Mouse (Mus musculus): ENCODE data around the gene Zmynd8. TPM values are rescaled to one million over a fixed set of nuclear protein-coding genes. Genes with fewer than 3 reads are reported as not detected.

Gene Zmynd8
- polyA plus RNA-seq, 1 experiment from 2014 or later, result 35.7 TPM

DNA sequence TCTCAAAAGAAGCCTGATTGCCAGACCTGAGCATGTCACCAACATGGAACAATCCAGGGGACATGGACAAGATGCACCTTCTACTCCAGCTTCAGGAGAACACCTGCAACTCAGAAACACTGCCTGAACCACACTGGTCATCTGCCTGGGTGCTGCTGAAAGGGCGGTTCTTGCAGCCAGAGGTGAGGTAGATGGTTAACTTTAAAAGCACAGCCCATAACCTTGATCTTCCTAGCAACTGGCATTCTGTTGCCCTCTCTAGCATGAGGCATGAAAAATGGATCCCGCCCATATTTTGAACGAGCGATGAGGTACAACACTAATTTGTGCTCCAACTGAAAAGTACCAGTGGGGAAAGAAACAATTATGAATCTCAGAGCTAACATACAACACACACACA is 21.6 kb downstream of the Zmynd8 start:
- Histone ChIP-seq H3K9me3 (replicated peaks) (no peaks in the 10 kb centered on the region), H3K9ac (peak overlapping the region; percentile 40; the same call in 1 of the 2 replicates), H3K4me3 (no peak overlapping the region), H3K4me2 (0 out of 2 replicates have a peak overlapping the region, but pooled peaks have one; percentile 24), H3K27ac (no peak overlapping the region), H3K27me3 (replicated peaks) (no peaks in the 10 kb centered on the region), H3K36me3 (peaks cover 98% of the 10 kb centered on the region), H3K4me1 (peaks cover 93% of the 10 kb centered on the region)
- 78% methylated on average over 4 of the region's 4 CpGs for WGBS (ENCODE audit: insufficient replicate concordance)
- ATAC-seq, result no peak

DNA sequence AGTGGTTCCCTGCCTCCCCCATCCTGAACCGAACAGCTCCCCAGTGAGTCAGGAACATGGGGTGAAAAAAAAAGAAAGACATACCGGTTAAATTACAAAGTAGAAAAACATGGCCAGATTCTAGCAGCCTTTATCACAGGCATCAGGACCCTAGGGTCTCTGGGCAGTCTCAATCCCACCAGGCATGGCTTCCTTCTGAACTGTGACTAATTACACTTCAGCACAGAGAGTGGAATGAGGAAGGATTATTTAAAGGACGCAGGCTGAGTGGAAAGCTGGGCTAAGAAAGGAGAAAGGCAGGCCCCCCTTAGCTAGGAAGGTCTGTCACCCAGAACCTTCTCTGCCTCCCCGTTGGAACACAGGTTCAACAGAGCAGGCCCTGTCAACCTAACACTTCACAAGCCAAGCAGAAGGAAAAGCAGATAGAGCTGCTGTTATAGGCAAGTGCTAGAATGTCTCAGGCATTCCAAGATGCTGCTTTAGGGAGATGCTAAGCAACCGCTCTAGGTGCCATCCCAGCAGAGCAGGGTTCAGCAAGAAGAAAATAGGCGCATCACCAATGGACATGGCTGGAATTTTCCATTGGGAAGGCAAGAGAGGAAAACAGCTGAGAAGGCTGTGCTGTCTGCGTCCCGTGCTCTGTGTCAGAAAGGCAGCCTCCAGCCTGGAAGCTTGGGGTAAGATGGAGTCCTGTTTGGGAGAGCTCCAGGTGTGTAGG is 22.5 kb downstream of the Zmynd8 start:
- Histone ChIP-seq H3K27me3 (replicated peaks) (no peaks in the 10 kb centered on the region), H3K36me3 (peaks cover 98% of the 10 kb centered on the region), H3K27ac (peak overlapping the region; percentile 57; the same call in 1 of the 2 replicates), H3K4me1 (peaks cover 87% of the 10 kb centered on the region), H3K4me3 (no peak overlapping the region), H3K9me3 (replicated peaks) (no peaks in the 10 kb centered on the region), H3K9ac (peak overlapping the region; percentile 19), H3K4me2 (no peak overlapping the region)
- ATAC-seq, result no peak
- WGBS (ENCODE audit: insufficient replicate concordance), result 67% methylated on average over 8 of the region's 8 CpGs

DNA sequence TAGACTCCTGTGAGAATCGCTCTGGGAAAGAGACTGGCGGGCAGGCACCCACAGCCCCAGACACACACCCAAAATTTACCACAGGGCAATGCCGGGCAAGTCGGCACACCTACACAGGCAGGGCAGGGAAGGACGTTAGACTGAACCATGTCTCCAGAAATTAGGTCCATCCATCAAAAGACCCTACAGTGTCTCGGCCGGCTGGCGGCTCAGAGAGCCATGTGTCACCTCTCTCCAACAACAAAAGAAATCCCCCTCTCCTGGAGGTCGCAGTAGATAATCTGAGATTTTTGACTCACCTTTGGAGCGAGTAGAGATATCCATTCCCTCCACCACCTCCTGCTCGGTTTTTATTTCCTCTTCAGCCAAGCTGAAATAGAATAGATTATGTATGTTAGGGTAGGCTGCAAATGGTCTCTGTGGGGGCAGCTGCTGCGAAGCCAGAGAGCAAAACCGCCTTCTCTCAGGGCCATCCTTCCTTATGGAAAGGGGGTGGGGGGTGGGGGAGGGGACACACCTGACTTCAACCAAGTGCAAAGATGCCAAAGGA is 23.3 kb downstream of the Zmynd8 start:
- Histone ChIP-seq H3K4me3 (no peak overlapping the region), H3K4me2 (peak overlapping the region; percentile 17; the same call in 1 of the 2 replicates), H3K36me3 (peaks cover 98% of the 10 kb centered on the region), H3K4me1 (peaks cover 81% of the 10 kb centered on the region), H3K9ac (peak overlapping the region; percentile 4; the same call in 1 of the 2 replicates), H3K27ac (peak overlapping the region; percentile 45), H3K27me3 (replicated peaks) (no peaks in the 10 kb centered on the region), H3K9me3 (replicated peaks) (no peaks in the 10 kb centered on the region)
- 63% methylated on average over 13 of the region's 13 CpGs for WGBS (ENCODE audit: insufficient replicate concordance)
- no peak for ATAC-seq

DNA sequence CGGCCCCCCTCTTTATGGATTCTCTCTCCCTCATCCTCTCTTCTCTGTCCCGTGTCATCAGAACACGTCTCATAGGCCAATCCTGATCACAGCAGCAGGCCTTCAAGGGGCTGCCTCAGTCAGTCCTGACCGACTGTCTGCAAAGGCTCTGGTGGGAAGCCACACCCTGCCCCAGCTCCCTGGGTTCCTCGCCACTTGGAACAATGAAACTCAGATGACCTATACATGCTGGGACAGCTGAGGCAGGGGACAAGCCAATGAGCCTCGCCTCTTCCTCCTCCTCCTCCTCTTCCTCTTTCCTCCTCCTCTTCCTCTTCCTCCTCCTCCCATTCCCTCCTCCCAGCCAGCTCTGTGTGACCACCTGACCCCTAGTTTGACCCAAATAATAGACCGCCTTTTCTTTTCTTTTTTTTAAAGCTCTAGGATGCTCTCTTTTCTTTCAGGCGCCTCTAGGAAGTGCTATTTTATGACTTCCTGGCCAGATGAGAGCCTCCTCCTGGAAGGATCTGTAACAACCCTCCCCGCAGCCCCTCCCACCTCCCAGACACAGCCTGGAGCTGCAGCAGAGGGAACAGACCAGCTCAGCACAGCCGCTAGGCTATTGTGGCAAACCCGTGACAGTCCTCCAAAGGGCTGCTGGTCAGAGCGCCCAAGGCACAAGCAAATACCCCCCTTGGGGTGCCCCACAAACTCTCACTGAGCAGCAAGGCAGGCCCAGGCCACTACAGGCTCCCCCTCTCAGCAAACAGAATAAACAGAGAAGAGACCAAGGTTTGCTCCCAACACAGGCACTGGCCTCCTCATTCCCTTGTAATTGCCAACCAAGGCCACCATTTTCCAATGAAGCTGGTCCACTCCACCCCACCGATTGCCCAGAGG is 24.1 kb downstream of the Zmynd8 start:
- H3K4me2 ChIP-seq, result peak overlapping the region; percentile 17; the same call in 1 of the 2 replicates
- H3K36me3 ChIP-seq, result peaks cover 98% of the 10 kb centered on the region
- 57% methylated on average over 13 of the region's 13 CpGs for WGBS (ENCODE audit: insufficient replicate concordance)
- H3K4me1 ChIP-seq, result peaks cover 81% of the 10 kb centered on the region
- H3K27ac ChIP-seq, result peak overlapping the region; percentile 45
- peak overlapping the region; percentile 4; the same call in 1 of the 2 replicates for H3K9ac ChIP-seq
- no peaks in the 10 kb centered on the region for H3K9me3 ChIP-seq (replicated peaks)
- ATAC-seq, result peak; percentile 33
- no peaks in the 10 kb centered on the region for H3K27me3 ChIP-seq (replicated peaks)
- H3K4me3 ChIP-seq, result no peak overlapping the region

DNA sequence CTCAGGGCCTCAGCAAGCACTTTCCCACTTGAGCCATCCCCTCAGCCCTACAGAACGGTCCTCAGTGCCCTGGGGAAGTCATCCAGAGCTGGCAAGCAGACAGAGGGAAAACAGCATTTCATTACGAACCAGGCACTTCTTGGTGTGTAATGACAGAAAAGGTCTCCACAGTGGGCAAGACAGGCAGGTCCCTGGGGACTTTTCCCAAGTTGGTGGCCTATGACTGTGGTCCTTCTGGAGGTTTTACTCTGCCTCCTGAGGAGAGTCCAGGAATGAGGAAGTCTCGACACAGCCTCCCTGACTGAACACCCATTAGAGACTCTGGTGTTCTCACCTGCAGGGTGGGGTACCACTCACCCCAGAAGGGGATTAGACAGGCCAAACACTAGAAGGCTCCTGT is 25.0 kb downstream of the Zmynd8 start:
- no peaks in the 10 kb centered on the region for H3K9me3 ChIP-seq (replicated peaks)
- WGBS (ENCODE audit: insufficient replicate concordance), result 86% methylated on average over 3 of the region's 3 CpGs
- ATAC-seq, result no peak
- no peak overlapping the region for H3K4me2 ChIP-seq
- H3K4me3 ChIP-seq, result no peak overlapping the region
- peak overlapping the region; percentile 45; the same call in 1 of the 2 replicates for H3K27ac ChIP-seq
- H3K9ac ChIP-seq, result no peak overlapping the region
- peaks cover 98% of the 10 kb centered on the region for H3K36me3 ChIP-seq
- H3K27me3 ChIP-seq (replicated peaks), result no peaks in the 10 kb centered on the region
- H3K4me1 ChIP-seq, result peaks cover 81% of the 10 kb centered on the region

DNA sequence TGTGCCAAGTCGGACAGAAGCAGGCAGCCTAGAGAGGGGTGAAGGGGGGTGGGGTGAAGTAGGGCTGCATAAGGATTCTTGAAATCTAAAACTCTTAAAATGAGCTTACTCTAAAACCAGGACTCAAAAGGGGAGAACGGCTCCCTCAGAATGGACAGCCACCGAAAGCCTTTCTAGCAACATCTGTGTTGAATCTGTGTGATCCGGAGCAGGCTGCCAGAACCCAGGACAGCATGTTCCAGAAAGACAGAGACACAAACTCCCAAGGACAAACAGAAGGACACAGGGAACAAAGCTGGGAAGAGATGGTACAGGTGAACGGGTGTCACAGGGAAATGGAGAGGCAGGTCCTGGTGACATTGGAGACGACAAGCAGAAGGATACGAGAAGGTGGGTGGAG is 25.6 kb downstream of the Zmynd8 start:
- Histone ChIP-seq H3K27ac (no peak overlapping the region), H3K9me3 (replicated peaks) (no peaks in the 10 kb centered on the region), H3K9ac (no peak overlapping the region), H3K4me3 (no peak overlapping the region), H3K4me1 (peaks cover 81% of the 10 kb centered on the region), H3K36me3 (peaks cover 98% of the 10 kb centered on the region), H3K4me2 (no peak overlapping the region), H3K27me3 (replicated peaks) (no peaks in the 10 kb centered on the region)
- ATAC-seq, result no peak
- 83% methylated on average over 7 of the region's 7 CpGs for WGBS (ENCODE audit: insufficient replicate concordance)

DNA sequence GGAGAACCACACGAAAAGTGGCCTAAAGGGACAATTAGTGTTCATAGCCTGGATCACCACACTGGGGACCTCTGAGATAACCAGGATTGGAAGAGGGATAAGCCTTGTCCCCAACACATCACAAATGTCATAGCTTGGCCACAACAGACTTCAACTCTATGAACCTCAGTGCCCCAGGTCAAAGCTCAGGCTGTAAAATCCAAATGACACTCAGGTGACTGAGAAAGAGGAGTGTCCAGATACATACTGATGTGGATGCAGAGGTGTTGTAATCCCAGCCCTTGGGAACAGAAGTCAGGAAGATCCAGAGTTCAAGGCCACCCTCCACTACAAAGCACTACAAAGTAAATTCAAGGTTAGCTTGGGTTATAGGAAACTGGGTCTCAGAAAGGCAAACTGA is 29.6 kb downstream of the Zmynd8 start:
- no peaks in the 10 kb centered on the region for H3K27me3 ChIP-seq (replicated peaks)
- H3K4me3 ChIP-seq, result no peak overlapping the region
- no peaks in the 10 kb centered on the region for H3K9me3 ChIP-seq (replicated peaks)
- WGBS (ENCODE audit: insufficient replicate concordance), result 57% methylated on average over 1 of the region's 1 CpGs
- no peak for ATAC-seq
- no peak overlapping the region for H3K9ac ChIP-seq
- no peak overlapping the region for H3K4me2 ChIP-seq
- H3K4me1 ChIP-seq, result peaks cover 74% of the 10 kb centered on the region
- H3K36me3 ChIP-seq, result peaks cover 98% of the 10 kb centered on the region
- 0 out of 2 replicates have a peak overlapping the region, but pooled peaks have one; percentile 4 for H3K27ac ChIP-seq

DNA sequence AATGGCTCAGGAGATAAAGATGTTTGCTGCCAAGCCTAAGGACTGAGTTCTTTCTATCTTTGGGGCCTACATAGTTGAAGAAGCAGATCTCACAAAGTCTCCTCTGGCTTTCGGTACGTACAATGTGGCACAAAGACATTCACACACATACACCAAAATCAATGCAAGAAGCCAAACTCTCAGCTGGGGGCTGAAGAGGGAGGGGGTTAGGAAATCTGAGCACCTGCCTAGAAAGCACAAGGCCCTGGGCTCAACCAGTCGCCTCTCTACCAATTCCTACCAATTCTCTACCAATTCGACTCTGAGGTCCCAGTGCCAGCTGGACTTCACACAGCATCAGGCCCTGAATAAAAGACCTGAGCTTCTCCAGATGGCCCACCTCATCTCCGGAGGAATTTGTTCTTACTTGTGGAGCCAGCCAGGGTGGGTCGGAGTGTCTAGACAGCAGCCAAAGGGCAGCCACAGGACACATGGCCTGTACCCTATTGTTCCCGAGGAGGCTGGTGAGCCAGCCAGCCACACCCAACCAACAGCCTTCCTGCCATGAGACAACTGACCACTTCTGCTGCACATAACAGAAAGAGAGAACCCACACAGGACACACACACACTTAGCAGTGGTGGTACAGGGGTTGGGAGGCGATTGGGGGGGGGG is 30.2 kb downstream of the Zmynd8 start:
- Histone ChIP-seq H3K36me3 (peaks cover 98% of the 10 kb centered on the region), H3K9me3 (replicated peaks) (no peaks in the 10 kb centered on the region), H3K27me3 (replicated peaks) (no peaks in the 10 kb centered on the region), H3K4me3 (no peak overlapping the region), H3K9ac (no peak overlapping the region), H3K27ac (0 out of 2 replicates have a peak overlapping the region, but pooled peaks have one; percentile 4), H3K4me2 (no peak overlapping the region), H3K4me1 (peaks cover 74% of the 10 kb centered on the region)
- 70% methylated on average over 8 of the region's 8 CpGs for WGBS (ENCODE audit: insufficient replicate concordance)
- ATAC-seq, result no peak

DNA sequence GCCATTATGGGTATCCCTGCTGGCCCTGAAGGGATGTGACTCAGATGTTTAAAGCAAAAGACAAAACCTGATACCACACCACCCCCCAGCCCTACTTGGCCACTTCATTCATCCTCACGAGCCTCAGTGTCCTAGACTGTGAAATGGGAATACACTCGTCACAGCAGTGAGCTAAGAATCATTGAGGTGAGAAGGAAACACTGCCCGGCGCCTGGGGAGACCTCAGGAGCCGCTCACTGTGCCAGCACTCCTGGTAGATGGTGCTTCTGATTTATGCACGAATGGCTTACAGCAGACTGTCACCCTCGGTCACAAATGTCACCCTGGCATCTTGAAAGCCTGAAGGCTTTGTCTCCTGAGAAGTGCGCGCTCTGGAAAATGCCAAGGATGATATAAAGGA is 31.3 kb downstream of the Zmynd8 start:
- Histone ChIP-seq H3K4me3 (no peak overlapping the region), H3K9ac (no peak overlapping the region), H3K27me3 (replicated peaks) (no peaks in the 10 kb centered on the region), H3K9me3 (replicated peaks) (no peaks in the 10 kb centered on the region), H3K27ac (peak overlapping the region; percentile 50; the same call in 1 of the 2 replicates), H3K36me3 (peaks cover 96% of the 10 kb centered on the region), H3K4me1 (peaks cover 77% of the 10 kb centered on the region), H3K4me2 (no peak overlapping the region)
- WGBS (ENCODE audit: insufficient replicate concordance), result 88% methylated on average over 9 of the region's 9 CpGs
- no peak for ATAC-seq

DNA sequence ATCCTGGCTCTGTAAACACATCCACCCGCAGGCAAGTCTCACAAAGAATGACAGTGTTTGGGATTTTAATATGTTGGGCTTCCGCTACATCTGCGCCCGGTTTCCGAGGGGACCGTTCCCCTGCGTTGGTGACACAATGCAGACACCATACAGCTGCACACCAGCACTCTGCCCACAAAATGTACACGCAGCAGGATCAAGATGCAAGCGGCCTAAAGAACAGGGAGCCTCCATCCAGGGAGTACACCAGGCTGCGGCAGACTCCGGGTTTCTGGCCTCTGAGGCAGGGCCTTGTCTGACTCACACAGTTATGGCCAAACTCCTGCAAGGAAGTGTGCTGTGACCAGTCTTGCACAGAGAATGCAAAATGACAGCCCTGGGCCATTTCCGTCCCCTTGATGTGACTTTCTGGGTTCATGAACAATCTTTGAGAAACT is 31.8 kb downstream of the Zmynd8 start:
- no peak overlapping the region for H3K9ac ChIP-seq
- peaks cover 81% of the 10 kb centered on the region for H3K4me1 ChIP-seq
- no peaks in the 10 kb centered on the region for H3K9me3 ChIP-seq (replicated peaks)
- no peak overlapping the region for H3K4me2 ChIP-seq
- H3K27ac ChIP-seq, result peak overlapping the region; percentile 50
- 86% methylated on average over 12 of the region's 12 CpGs for WGBS (ENCODE audit: insufficient replicate concordance)
- no peak overlapping the region for H3K4me3 ChIP-seq
- peaks cover 96% of the 10 kb centered on the region for H3K36me3 ChIP-seq
- H3K27me3 ChIP-seq (replicated peaks), result no peaks in the 10 kb centered on the region
- no peak for ATAC-seq

DNA sequence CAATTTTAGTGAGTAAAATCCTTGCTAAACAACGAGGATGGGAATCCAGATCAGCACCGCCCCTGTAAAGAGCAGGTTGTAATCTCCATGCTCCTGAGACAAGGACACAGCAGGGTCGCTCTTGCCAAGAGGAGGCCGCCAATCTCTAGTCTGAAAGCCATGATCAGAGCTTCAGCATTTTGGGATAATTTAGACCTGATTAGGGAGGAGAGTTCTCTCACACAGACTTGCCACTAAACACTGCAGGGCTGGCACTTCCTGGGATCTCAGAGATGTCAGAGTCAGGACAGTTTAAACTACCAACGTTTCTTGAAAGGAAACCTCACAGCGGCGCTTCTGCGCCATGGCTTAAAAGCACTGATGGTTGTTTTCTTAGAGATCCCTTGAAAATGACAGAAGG is 32.4 kb downstream of the Zmynd8 start:
- Histone ChIP-seq H3K9ac (no peak overlapping the region), H3K9me3 (replicated peaks) (no peaks in the 10 kb centered on the region), H3K27me3 (replicated peaks) (no peaks in the 10 kb centered on the region), H3K4me1 (peaks cover 85% of the 10 kb centered on the region), H3K36me3 (peaks cover 96% of the 10 kb centered on the region), H3K4me3 (no peak overlapping the region), H3K4me2 (no peak overlapping the region), H3K27ac (peak overlapping the region; percentile 39; the same call in 1 of the 2 replicates)
- 70% methylated on average over 8 of the region's 8 CpGs for WGBS (ENCODE audit: insufficient replicate concordance)
- no peak for ATAC-seq
